Mouse (Mus musculus): Measurements from ENCODE around the gene Plcb4.

The Plcb4 gene

GRCm38 (mm10) chr2:135759499-135760095 lies 100.8 kb downstream of the Plcb4 start:
- no peak for DNase-seq (ENCODE audit: low spot score in 2 of 2)

DNA sequence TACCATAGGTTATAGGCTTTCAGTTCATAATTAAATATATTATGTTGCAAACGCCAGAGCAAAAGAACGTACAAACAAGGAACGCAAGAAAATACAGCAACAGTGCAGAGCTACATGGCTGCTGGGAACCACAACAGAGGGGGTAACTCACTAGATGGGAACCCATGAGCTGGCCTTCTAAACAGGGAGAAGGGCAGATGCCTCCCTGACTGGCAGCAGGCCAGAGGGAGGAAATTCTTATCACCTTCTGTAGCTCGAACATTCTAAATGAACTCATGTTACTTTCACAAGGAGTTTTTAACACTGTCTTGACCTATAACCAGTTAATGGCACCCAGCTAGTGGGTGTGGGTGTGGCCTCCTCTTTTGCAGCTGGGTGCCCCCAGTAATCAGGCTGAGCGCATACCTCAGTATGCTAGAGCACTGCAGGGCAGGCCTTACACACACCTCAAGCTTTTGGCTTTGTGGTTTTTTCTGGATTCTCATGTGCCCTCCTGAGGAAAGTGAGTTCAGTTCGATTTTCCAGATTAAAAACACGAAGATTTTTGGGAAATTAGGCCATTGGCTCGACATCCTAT lies 102.5 kb downstream of the Plcb4 start:
- DNase-seq (ENCODE audit: low spot score in 2 of 2), result no peak

DNA sequence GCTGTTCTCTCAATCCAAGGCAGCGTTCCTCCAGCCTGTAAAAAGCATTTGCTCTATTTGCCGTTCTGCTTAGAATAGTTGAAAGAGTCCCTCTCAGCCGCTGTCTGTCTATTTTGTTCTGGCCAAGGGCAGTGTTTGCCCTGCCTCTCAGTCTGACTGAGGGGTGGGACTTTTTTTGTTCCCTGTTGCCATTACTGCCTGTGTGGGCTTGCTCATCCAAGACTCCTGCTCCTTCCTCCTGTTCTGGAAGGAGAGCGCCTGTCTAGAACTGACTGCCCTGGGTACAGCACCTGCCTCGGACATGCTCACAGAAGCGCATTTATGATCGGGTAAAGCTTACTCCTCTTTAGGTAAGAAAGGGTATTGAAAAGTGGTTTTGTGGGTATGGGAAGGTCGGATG lies 105.9 kb downstream of the Plcb4 start:
- DNase-seq (ENCODE audit: low spot score in 2 of 2), result no peak

DNA sequence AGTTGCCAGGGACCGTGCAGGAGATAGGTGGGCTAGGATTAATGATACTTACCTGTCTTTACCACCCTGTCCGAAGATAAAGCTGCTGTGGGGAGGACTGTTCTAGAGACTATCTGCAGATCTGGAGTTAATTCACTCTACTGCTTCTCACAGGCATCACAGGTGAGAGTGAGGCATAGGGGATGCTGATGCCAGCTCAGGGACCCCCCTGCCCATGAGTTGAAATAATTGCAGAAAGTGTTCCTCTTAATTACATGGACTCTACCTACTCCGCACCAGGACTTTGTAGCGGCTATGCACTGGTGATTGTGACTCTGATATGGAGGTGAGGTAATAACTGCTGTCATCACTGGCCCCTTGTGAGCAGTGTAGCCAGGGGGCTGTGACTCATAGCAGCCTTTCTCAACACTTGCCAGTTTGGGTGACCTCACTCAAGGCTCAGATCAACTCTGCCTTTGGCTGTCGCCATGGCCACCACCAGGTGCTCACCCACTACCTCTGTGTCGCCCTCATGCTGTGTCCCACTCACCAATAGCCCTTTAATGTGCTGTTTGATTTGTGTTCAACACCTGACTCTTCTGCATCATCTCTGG lies 107.8 kb downstream of the Plcb4 start:
- DNase-seq (ENCODE audit: low spot score in 2 of 2), result no peak

GRCm38 (mm10) chr2:135767535-135767934 lies 108.7 kb downstream of the Plcb4 start:
- no peak for DNase-seq (ENCODE audit: low spot score in 2 of 2)

DNA sequence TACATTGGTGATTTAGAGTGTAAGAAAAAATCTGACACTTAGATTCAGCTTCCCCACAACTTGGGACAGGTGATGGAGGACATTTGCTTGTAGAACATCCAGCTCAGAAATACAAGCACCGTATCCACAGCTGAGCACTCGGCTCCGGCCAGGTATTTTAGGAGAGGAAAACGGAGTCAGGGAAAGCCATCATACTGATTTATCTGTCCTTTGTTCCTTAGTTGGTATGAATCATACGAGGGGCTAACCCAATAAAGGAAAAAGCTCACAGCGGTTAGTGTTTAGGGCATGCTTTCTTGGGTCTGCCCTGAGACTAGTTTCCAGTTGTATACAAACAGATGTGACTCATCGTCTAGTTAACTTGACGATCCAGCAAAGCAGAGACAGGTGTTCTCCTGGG lies 110.9 kb downstream of the Plcb4 start:
- no peak for DNase-seq (ENCODE audit: low spot score in 2 of 2)

- DNase-seq (ENCODE audit: low spot score in 2 of 2), result no peak
Measured at GRCm38 (mm10) chr2:135770226-135770625, 111.4 kb downstream of the Plcb4 start.

- DNase-seq (ENCODE audit: low spot score in 2 of 2), result no peak
Measured at GRCm38 (mm10) chr2:135773194-135773972, 114.6 kb downstream of the Plcb4 start.

DNA sequence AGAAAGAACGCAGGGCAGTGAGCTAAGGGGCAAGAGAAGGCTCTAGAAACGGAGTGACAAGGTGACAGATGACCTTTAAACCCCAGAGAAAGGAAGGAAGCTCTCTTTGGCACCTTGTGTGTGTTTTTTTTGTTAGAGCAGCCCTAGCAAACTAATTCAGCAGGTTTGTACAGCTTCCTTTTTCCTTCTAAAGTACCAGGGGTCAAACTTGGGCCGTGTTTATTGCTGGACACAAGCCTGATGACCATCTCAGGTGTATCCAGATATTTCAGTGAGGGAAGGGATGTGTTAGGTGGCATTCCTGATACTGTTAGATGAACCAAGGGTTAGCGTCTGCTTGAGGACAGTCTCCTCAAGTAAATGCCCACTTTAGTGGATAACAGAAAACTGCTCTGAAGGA lies 116.2 kb downstream of the Plcb4 start:
- no peak for DNase-seq (ENCODE audit: low spot score in 2 of 2)

DNA sequence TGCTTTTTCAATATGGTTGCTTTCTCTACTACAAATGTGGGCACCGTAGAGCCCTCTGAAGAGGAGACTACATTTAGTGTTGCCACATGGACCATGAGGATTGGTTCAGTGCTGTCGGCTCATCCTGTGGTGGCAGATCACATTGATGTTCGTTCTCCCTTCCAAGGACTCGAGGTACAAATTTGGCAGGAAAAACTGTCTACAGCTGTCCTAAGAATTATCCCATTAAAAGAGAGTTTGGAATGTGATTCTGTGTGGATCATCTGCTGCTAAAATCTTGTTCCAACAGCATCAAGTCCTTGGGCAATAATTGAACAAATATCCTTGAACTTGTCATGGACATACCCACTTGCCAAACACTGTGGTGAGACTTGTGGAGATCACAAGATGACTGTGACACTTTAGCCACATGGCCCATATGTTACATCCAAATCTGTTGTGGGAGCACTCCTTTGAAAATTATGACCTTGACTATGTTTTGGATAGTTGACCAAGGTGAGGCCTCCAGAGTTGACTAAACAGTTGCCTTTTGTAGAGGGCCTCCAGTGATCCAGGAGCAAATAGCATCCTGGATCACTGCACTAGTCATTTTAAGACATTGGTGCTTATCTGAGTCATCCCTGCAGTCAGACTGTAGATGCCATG lies 117.4 kb downstream of the Plcb4 start:
- DNase-seq (ENCODE audit: low spot score in 2 of 2), result no peak

GRCm38 (mm10) chr2:135781391-135781790 lies 122.6 kb downstream of the Plcb4 start:
- no peak for DNase-seq (ENCODE audit: low spot score in 2 of 2)

DNA sequence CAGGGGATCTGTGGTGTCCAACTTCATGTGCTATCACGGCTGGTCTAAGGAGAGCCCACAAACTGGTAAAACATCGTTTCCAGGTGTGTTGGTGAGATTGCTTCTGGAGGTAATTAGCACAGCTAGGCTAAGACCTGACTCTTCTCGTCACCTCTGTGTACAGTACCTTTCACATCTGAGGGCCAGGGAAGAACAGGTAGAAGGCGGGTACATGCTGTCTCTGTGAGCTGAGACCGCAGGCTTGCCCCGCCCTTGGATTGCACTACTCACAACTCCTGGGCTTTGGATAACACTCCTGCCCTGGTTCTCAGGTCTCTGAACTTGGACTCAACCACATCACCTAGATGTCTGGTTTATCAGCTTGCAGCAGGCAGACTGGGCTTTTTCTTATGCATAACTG lies 128.6 kb downstream of the Plcb4 start:
- DNase-seq (ENCODE audit: low spot score in 2 of 2), result no peak

DNA sequence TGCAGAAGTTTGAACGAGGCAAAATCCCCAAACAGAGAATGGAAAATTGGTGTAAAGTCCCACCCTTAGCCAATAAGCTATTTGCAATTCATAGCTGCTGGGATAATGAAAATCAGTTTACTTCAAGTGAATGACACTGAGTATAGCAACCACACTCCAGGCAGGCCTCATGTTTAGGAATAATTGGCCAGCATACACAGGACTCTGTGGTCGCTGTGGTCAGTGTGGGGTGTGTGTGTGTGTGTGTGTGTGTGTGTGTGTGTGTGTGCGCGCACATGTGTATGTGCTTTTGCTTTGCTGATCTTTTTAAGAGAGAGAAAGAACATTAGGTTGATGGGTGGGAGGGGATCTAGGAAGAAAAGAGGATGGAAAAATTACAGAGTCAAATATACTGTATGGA lies 134.1 kb downstream of the Plcb4 start:
- DNase-seq (ENCODE audit: low spot score in 2 of 2), result no peak

GRCm38 (mm10) chr2:135796684-135797083 lies 137.9 kb downstream of the Plcb4 start:
- no peak for DNase-seq (ENCODE audit: low spot score in 2 of 2)

DNA sequence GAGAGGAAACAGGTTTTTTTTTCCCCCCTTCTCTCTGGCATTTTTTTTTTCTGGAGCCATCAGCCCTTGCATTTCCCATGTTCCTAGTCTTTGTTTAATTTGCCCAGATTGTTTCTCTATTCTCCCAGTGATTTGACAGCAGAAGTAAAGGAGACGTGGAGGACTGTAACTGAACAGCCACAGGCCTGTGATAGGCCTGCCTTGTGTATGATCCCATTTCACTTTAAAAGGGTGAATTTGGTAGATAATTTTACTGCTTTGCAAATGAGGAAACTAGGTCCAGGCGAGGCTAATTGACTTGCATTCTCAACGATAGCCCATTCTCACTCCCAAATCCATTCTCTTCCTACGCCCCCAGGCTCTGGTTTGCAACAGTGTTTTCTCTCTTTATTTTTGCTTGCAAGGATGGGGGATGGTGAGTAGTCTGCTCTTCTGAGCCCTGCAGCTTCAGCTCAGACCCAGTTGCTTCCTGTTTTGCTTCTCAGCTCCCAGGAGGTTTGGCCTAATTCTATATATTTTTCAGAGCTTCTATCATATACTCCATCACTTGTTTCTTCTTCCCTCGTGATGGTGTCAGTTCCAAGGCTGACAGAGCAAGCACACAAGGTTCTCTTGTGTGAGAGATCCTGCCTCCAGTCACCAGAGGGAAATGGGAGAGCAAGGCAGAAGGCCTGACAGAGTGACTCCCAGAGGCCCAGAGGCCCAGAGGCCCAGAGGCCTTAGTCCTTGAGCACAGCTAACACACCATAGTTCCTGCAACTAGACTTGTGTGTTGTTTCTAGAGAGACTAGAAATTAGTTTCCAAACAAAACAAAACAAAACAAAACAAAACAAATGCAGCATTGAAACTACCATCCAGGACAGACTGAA lies 139.1 kb downstream of the Plcb4 start:
- DNase-seq (ENCODE audit: low spot score in 2 of 2), result no peak

GRCm38 (mm10) chr2:135799149-135799770 lies 140.4 kb downstream of the Plcb4 start:
- DNase-seq (ENCODE audit: low spot score in 2 of 2), result no peak

DNA sequence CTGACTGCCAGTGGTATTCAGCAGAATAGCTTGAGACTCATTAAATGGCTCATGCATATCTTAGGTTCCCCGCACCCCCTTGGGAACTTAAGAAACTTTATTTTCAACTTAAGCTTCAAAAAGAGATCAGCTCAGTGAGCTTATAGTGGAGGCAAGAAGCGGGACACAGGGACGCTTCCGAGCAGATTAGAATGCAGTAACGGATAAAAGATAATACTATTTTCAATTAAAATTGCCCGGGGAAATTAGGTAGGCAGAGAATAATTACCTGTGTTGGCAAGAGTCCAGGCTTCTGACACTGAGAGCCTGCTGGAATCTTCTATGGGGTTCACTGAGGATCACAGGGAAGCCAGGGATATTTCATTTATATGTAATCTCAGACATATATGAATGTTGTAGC lies 141.6 kb downstream of the Plcb4 start:
- DNase-seq (ENCODE audit: low spot score in 2 of 2), result no peak

GRCm38 (mm10) chr2:135802878-135803450 lies 144.2 kb downstream of the Plcb4 start:
- no peak for DNase-seq (ENCODE audit: low spot score in 2 of 2)

- no peak for DNase-seq (ENCODE audit: low spot score in 2 of 2)
Measured at GRCm38 (mm10) chr2:135805748-135806685, 147.2 kb downstream of the Plcb4 start.
